Mouse (Mus musculus) heart, postnatal 10 days (tissue): ENCODE results near the gene Iqsec3. TPM values are rescaled to one million over a fixed set of nuclear protein-coding genes. Genes with fewer than 3 reads are reported as not detected.

ENCODE experiments used
- DNase-seq, 2 experiments: peaks; one replicate each; pipeline ENCODE4 v3.0.0; 2021
- intact Hi-C: fragments of 180-260 bp; cut with DNase I; formaldehyde crosslinking; loops from one replicate; pipeline ENCODE4 v1.15.1; 2025
- microRNA-seq, 2 experiments: library from miRNA; unstranded; fragments of <30 nt; microRNA quantifications; one replicate each; pipeline ENCODE4 v1.2.0; 2022
- total RNA-seq, 2 experiments: library from RNA; stranded (reverse); gene quantifications; 2 replicates each; pipeline ENCODE4 v1.2.3; 2021

Iqsec3 gene
- total RNA-seq, 2 experiments from 2014 or later, result 0.64 to 0.72 TPM

DNA sequence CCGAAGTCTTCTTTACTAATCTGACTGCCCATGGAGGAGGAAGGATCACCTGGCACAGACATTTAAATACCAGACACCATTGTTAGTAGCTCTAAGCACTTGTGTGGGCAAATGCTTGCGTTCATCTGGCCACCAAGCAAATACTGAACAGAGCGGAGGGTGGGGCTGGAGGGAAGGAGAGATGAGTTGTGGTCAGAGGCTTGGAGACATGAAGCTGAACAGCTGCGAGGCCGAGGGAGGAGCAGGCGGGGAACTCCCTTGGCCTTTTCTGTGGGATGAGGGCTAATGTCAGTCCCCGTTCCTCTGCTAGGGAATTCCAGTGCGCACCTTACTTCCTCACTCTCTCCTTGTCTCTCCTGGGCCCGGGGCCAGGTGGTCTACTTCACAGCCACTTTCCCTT lies 147.7 kb downstream of the Iqsec3 start:
- DNase-seq, result peak; percentile 29 to 40
- intact Hi-C loops, result loop anchor here (2.0 kb wide), 1 partner anchor 53 kb away; no protein-coding TSS in a partner anchor

DNA sequence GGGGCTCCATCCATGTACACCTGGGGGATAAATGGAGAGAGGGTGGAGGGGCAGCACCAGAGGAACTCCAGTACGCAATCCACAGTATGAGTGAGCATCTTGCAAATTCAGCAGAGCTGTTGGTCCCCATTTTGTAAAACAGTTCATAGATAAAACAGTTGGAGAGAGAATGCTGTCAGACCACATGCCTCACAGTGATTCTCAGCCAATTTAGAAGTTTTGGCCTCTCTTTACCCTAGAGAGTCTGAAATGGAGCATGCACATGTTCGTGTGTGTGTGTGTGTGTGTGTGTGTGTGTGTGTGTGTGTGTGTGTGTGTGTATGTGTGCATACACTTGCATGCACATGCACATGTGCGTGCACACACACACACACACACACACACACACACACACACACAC lies 148.2 kb downstream of the Iqsec3 start:
- intact Hi-C loops, result no loop called here
- no peak for DNase-seq

Small RNA genes lying within 50 kb of the gene (microRNA-seq; reads per million reads assigned to microRNA genes)
- gene Gm24855, result 0 reads per million in 2 experiments

Other genes with a start within 250 kb of the Iqsec3 start
- 1 to 10 TPM in 1 of 2 experiments, under 1 TPM in 1; 0.82 to 1.2 TPM for gene Usp18, start 227.8 kb downstream of the Iqsec3 start, total RNA-seq
- 1 to 10 TPM; 1.2 to 2.0 TPM for gene Slc6a13, start 173.5 kb downstream of the Iqsec3 start, total RNA-seq
- not detected for gene Slc6a12, start 130.6 kb downstream of the Iqsec3 start, total RNA-seq
- 1 to 10 TPM; 2.2 to 2.7 TPM for gene A2m, start 161.7 kb upstream of the Iqsec3 start, total RNA-seq